Mouse (Mus musculus) ovary, postnatal 36 days (tissue): ENCODE data around the gene Gm3043.
"Not testable (repeated sequence)": the region's sequence is repeated elsewhere in the genome, so short reads cannot be mapped to it uniquely, and the experiment has no call there.

ENCODE experiments used
- DNase-seq: peaks from one replicate; pipeline ENCODE4 v3.0.0; 2022; ENCODE audit warnings: low spot score, mixed read lengths

Gm3043 gene

GRCm38 (mm10) chr14:3688483-3688882, at the start of gene Gm3043:
Gene Gm3043, plus strand, starts transcription at chr14:3688783.
- DNase-seq, result not testable (repeated sequence)

- not testable (repeated sequence) for DNase-seq
Measured at GRCm38 (mm10) chr14:3651730-3652129, 36.9 kb upstream of the Gm3043 start, which contains the start of gene Gm3020. Gene Gm3020, plus strand, starts transcription at chr14:3652030.
